Mouse (Mus musculus) forebrain, embryonic 15.5 days (tissue): ENCODE results near the gene Fndc7. TPM values are rescaled to one million over a fixed set of nuclear protein-coding genes. Genes with fewer than 3 reads are reported as not detected.
"Not testable (repeated sequence)": the region's sequence is repeated elsewhere in the genome, so short reads cannot be mapped to it uniquely, and the experiment has no call there.

Source experiments
- ATAC-seq: fragments of 200-750 bp; cut with Nextera tagmentation; replicated peaks from 2 replicates; pipeline ENCODE4 v1.8.0; 2017; ENCODE audit warnings: mild to moderate bottlenecking, moderate TSS enrichment, moderate library complexity
- H3K27ac ChIP-seq: fragments of 300-500 bp; sonication (generic); replicated peaks from 2 replicates; pipeline ENCODE4 v1.5.1; 2015; ENCODE audit warnings: mild to moderate bottlenecking, inconsistent platforms
- H3K27me3 ChIP-seq: fragments of 300-500 bp; sonication (generic); 2 replicates; pipeline ENCODE4 v1.6.1; 2015; ENCODE audit warnings: inconsistent platforms
- H3K36me3 ChIP-seq: fragments of 300-500 bp; sonication (generic); 2 replicates; pipeline ENCODE4 v1.6.1; 2015; ENCODE audit warnings: mild to moderate bottlenecking, inconsistent platforms
- H3K4me1 ChIP-seq: fragments of 300-500 bp; sonication (generic); 2 replicates; pipeline ENCODE4 v1.6.1; 2015; ENCODE audit warnings: inconsistent platforms
- H3K4me2 ChIP-seq: fragments of 300-500 bp; sonication (generic); replicated peaks from 2 replicates; pipeline ENCODE4 v1.6.1; 2015; ENCODE audit warnings: mild to moderate bottlenecking, inconsistent platforms
- H3K4me3 ChIP-seq: fragments of 300-500 bp; sonication (generic); 2 replicates; pipeline ENCODE4 v1.5.1; 2015; ENCODE audit warnings: mild to moderate bottlenecking, inconsistent platforms
- H3K9ac ChIP-seq: fragments of 300-500 bp; sonication (generic); replicated peaks from 2 replicates; pipeline ENCODE4 v1.6.1; 2015; ENCODE audit warnings: mild to moderate bottlenecking, inconsistent platforms
- H3K9me3 ChIP-seq: fragments of 300-500 bp; sonication (generic); 2 replicates; pipeline ENCODE4 v1.6.1; 2016; ENCODE audit warnings: inconsistent platforms
- WGBS: fragments of 180-500 bp; shearing (Covaris S2); methylation state at CpG from one replicate; pipeline ENCODE4 v1.1.7; 2015; ENCODE audit warnings: mixed read lengths; 5-methylcytosine and 5-hydroxymethylcytosine counted together
- polyA plus RNA-seq: library from polyadenylated mRNA; unstranded; fragments of >200 nt; fragmentation: Nextera tagmentation; extraction: Ambion mirVana; gene quantifications from 2 replicates; pipeline ENCODE4 v1.2.1, GENCODE M21; 2015

The Fndc7 gene
- polyA plus RNA-seq, 1 experiment from 2014 or later: not detected

GRCm38 (mm10) chr3:108885686-108886530, 3.9 kb downstream of the Fndc7 start:
- 0 out of 2 replicates have a peak, but pooled peaks cover 9% of the 10 kb centered on the region for H3K4me1 ChIP-seq
- H3K9ac ChIP-seq: no peak overlapping the region
- no peak overlapping the region for H3K27ac ChIP-seq
- H3K4me3 ChIP-seq: no peak overlapping the region
- no peak for ATAC-seq
- WGBS: 63% methylated on average over 9 of the region's 9 CpGs
- no peaks in the 10 kb centered on the region for H3K9me3 ChIP-seq
- H3K36me3 ChIP-seq: no peaks in the 10 kb centered on the region
- H3K27me3 ChIP-seq: no peaks in the 10 kb centered on the region
- no peak overlapping the region for H3K4me2 ChIP-seq

- Histone ChIP-seq H3K9ac (no peak overlapping the region), H3K4me1 (0 out of 2 replicates have a peak, but pooled peaks cover 9% of the 10 kb centered on the region), H3K4me3 (no peak overlapping the region), H3K9me3 (no peaks in the 10 kb centered on the region), H3K27ac (peak overlapping the region; percentile 33; the same call in 1 of the 2 replicates), H3K36me3 (no peaks in the 10 kb centered on the region), H3K27me3 (no peaks in the 10 kb centered on the region), H3K4me2 (no peak overlapping the region)
- no peak for ATAC-seq
- 40% methylated on average over 8 of the region's 8 CpGs for WGBS
Observed at GRCm38 (mm10) chr3:108884706-108885289, 5.0 kb downstream of the Fndc7 start.

GRCm38 (mm10) chr3:108883067-108883466, 6.7 kb downstream of the Fndc7 start:
- H3K9me3 ChIP-seq: no peaks in the 10 kb centered on the region
- WGBS: 86% methylated on average over 2 of the region's 2 CpGs
- no peak for ATAC-seq

GRCm38 (mm10) chr3:108881873-108882272, 7.9 kb downstream of the Fndc7 start:
- WGBS: 18% methylated on average over 4 of the region's 4 CpGs
- not testable (repeated sequence) for ATAC-seq

More at GRCm38 (mm10) chr3:108883067-108883466, 6.7 kb downstream of the Fndc7 start:
- Histone ChIP-seq H3K27me3 (no peaks in the 10 kb centered on the region), H3K4me2 (no peak overlapping the region), H3K36me3 (no peaks in the 10 kb centered on the region), H3K9ac (no peak overlapping the region), H3K4me1 (peaks cover 15% of the 10 kb centered on the region), H3K4me3 (no peak overlapping the region), H3K27ac (no peak overlapping the region)

GRCm38 (mm10) chr3:108880544-108881507, 9.0 kb downstream of the Fndc7 start:
- Histone ChIP-seq H3K4me3 (no peak overlapping the region), H3K9ac (no peak overlapping the region), H3K4me1 (peaks cover 15% of the 10 kb centered on the region), H3K27me3 (no peaks in the 10 kb centered on the region), H3K9me3 (no peaks in the 10 kb centered on the region), H3K36me3 (no peaks in the 10 kb centered on the region), H3K4me2 (no peak overlapping the region), H3K27ac (no peak overlapping the region)
- no peak for ATAC-seq
- 82% methylated on average over 28 of the region's 28 CpGs for WGBS

More at GRCm38 (mm10) chr3:108881873-108882272, 7.9 kb downstream of the Fndc7 start:
- not testable (repeated sequence) for H3K27ac ChIP-seq, H3K4me2 ChIP-seq, H3K4me3 ChIP-seq, H3K36me3 ChIP-seq, H3K27me3 ChIP-seq, H3K9ac ChIP-seq, H3K9me3 ChIP-seq
- peaks cover 15% of the 10 kb centered on the region for H3K4me1 ChIP-seq

- 60% methylated on average over 5 of the region's 5 CpGs for WGBS
- Histone ChIP-seq H3K27me3 (no peaks in the 10 kb centered on the region), H3K4me1 (peaks cover 15% of the 10 kb centered on the region), H3K27ac (no peak overlapping the region), H3K4me2 (no peak overlapping the region), H3K9ac (no peak overlapping the region), H3K9me3 (no peaks in the 10 kb centered on the region), H3K4me3 (no peak overlapping the region), H3K36me3 (no peaks in the 10 kb centered on the region)
- no peak for ATAC-seq
Observed at GRCm38 (mm10) chr3:108879836-108880435, 9.9 kb downstream of the Fndc7 start.

GRCm38 (mm10) chr3:108879129-108879528, 10.7 kb downstream of the Fndc7 start:
- no peaks in the 10 kb centered on the region for H3K27me3 ChIP-seq
- no peak overlapping the region for H3K4me3 ChIP-seq
- peaks cover 12% of the 10 kb centered on the region for H3K4me1 ChIP-seq
- H3K27ac ChIP-seq: no peak overlapping the region
- H3K4me2 ChIP-seq: no peak overlapping the region
- 43% methylated on average over 2 of the region's 2 CpGs for WGBS
- no peaks in the 10 kb centered on the region for H3K36me3 ChIP-seq
- no peak for ATAC-seq
- no peaks in the 10 kb centered on the region for H3K9me3 ChIP-seq
- H3K9ac ChIP-seq: no peak overlapping the region

- no peak overlapping the region for H3K9ac ChIP-seq
- H3K4me1 ChIP-seq: no peaks in the 10 kb centered on the region
- H3K4me2 ChIP-seq: no peak overlapping the region
- WGBS: 85% methylated on average over 6 of the region's 6 CpGs
- H3K9me3 ChIP-seq: no peaks in the 10 kb centered on the region
- H3K4me3 ChIP-seq: no peak overlapping the region
- no peaks in the 10 kb centered on the region for H3K36me3 ChIP-seq
- ATAC-seq: no peak
- H3K27me3 ChIP-seq: no peaks in the 10 kb centered on the region
- H3K27ac ChIP-seq: no peak overlapping the region
Observed at GRCm38 (mm10) chr3:108870631-108871030, 19.2 kb downstream of the Fndc7 start.

GRCm38 (mm10) chr3:108867449-108867848, 22.4 kb downstream of the Fndc7 start:
- no peak overlapping the region for H3K9ac ChIP-seq
- no peaks in the 10 kb centered on the region for H3K4me1 ChIP-seq
- 90% methylated on average over 3 of the region's 3 CpGs for WGBS
- no peaks in the 10 kb centered on the region for H3K9me3 ChIP-seq
- H3K36me3 ChIP-seq: no peaks in the 10 kb centered on the region
- H3K4me3 ChIP-seq: no peak overlapping the region
- ATAC-seq: no peak
- H3K27ac ChIP-seq: no peak overlapping the region
- H3K27me3 ChIP-seq: no peaks in the 10 kb centered on the region
- H3K4me2 ChIP-seq: no peak overlapping the region

- no peak overlapping the region for H3K9ac ChIP-seq
- H3K27ac ChIP-seq: no peak overlapping the region
- WGBS: 93% methylated on average over 3 of the region's 3 CpGs
- H3K36me3 ChIP-seq: no peaks in the 10 kb centered on the region
- H3K4me2 ChIP-seq: no peak overlapping the region
- no peaks in the 10 kb centered on the region for H3K9me3 ChIP-seq
- no peaks in the 10 kb centered on the region for H3K27me3 ChIP-seq
- ATAC-seq: no peak
- H3K4me1 ChIP-seq: no peaks in the 10 kb centered on the region
- no peak overlapping the region for H3K4me3 ChIP-seq
Observed at GRCm38 (mm10) chr3:108865676-108866075, 24.1 kb downstream of the Fndc7 start.

- 32% methylated on average over 3 of the region's 3 CpGs for WGBS
- Histone ChIP-seq H3K27me3 (no peaks in the 10 kb centered on the region), H3K27ac (no peak overlapping the region), H3K4me1 (no peaks in the 10 kb centered on the region), H3K4me3 (no peak overlapping the region), H3K4me2 (no peak overlapping the region), H3K36me3 (no peaks in the 10 kb centered on the region), H3K9me3 (no peaks in the 10 kb centered on the region), H3K9ac (no peak overlapping the region)
- ATAC-seq: no peak
Observed at GRCm38 (mm10) chr3:108865129-108865528, 24.7 kb downstream of the Fndc7 start.
